Mouse (Mus musculus) gastrocnemius, adult 8-10 months (tissue): ENCODE measurements around the gene 4930522H14Rik. TPM values are rescaled to one million over a fixed set of nuclear protein-coding genes. Genes with fewer than 3 reads are reported as not detected.
A peak's percentile ranks its signal among the peaks of the same experiment; 100 is the strongest.

Source experiments
- DNase-seq, 2 experiments: peaks; one replicate each; pipeline ENCODE4 v3.0.0; 2022; ENCODE audit warnings: low spot score in 2 of 2
- total RNA-seq, 4 experiments: library from RNA; stranded (reverse); gene quantifications; 2 replicates each; pipeline ENCODE4 v1.2.4; 2022

4930522H14Rik gene
- total RNA-seq, 4 experiments from 2014 or later = not detected

- DNase-seq = peak; percentile 18 to 44
These were observed 55.2 kb downstream of the 4930522H14Rik start for GRCm38 (mm10) chr4:109475577-109476553.

GRCm38 (mm10) chr4:109475078-109475477 is 56.0 kb downstream of the 4930522H14Rik start:
- no peak for DNase-seq

GRCm38 (mm10) chr4:109472566-109472965 is 58.5 kb downstream of the 4930522H14Rik start:
- no peak for DNase-seq

GRCm38 (mm10) chr4:109471606-109472005 is 59.5 kb downstream of the 4930522H14Rik start:
- DNase-seq = no peak

GRCm38 (mm10) chr4:109467687-109468086 is 63.4 kb downstream of the 4930522H14Rik start:
- no peak for DNase-seq

- no peak for DNase-seq
These were observed 67.2 kb downstream of the 4930522H14Rik start for GRCm38 (mm10) chr4:109463892-109464291.

- DNase-seq = no peak
These were observed 70.5 kb downstream of the 4930522H14Rik start for GRCm38 (mm10) chr4:109460421-109461179.

GRCm38 (mm10) chr4:109456821-109457220 is 74.3 kb downstream of the 4930522H14Rik start:
- DNase-seq = no peak

Other genes with a start within 250 kb of the 4930522H14Rik start
- gene Ttc39a, start 124.7 kb downstream of the 4930522H14Rik start, total RNA-seq = under 1 TPM in 2 of 4 experiments, not detected in 2; 0.11 to 0.16 TPM
- gene Rnf11, start 46.6 kb downstream of the 4930522H14Rik start, total RNA-seq = 100 to 1,000 TPM; 110 to 167 (median 131) TPM
- 10 to 100 TPM; 16.8 to 27.9 (median 22.5) TPM for gene Cdkn2c, start 135.9 kb upstream of the 4930522H14Rik start, total RNA-seq
- gene Faf1, start 145.3 kb upstream of the 4930522H14Rik start, total RNA-seq = 10 to 100 TPM; 42.9 to 51.1 (median 47.2) TPM